Mouse (Mus musculus) CH12.LX (cell line): ENCODE measurements at regions not wholly inside any gene's neighbourhood (a gene's known extent, or its start where the extent isn't known, plus 50 kb on each side); places are given as distances from the start of the nearest gene placed in this dataset.

Experiments used
- EP300 ChIP-seq: IDR thresholded peaks from 2 replicates; pipeline ENCODE4 v1.6.1; 2011; ENCODE audit warnings: low read length, improper control_type of control experiment
- NELFE ChIP-seq: IDR thresholded peaks from 2 replicates; pipeline ENCODE4 v1.6.1; 2011; ENCODE audit warnings: low read depth, low read length, improper control_type of control experiment
- POLR2A ChIP-seq: IDR thresholded peaks from 2 replicates; pipeline ENCODE4 v1.6.1; 2011; ENCODE audit warnings: low read depth, mild to moderate bottlenecking, improper control_type of control experiment, low read length
- SMC3 ChIP-seq: IDR thresholded peaks from 2 replicates; pipeline ENCODE4 v1.6.1; 2011; ENCODE audit warnings: low read depth, low read length, improper control_type of control experiment

- TF ChIP-seq SMC3: no peak
- TF ChIP-seq POLR2A: no peak
- no peak for TF ChIP-seq EP300
- TF ChIP-seq NELFE: no peak
These were observed 271.8 kb downstream of the Maf start for GRCm38 (mm10) chr8:115435720-115436355.
